8 mouse cellular contexts compared by ENCODE assay signal in the genomic region with DNA sequence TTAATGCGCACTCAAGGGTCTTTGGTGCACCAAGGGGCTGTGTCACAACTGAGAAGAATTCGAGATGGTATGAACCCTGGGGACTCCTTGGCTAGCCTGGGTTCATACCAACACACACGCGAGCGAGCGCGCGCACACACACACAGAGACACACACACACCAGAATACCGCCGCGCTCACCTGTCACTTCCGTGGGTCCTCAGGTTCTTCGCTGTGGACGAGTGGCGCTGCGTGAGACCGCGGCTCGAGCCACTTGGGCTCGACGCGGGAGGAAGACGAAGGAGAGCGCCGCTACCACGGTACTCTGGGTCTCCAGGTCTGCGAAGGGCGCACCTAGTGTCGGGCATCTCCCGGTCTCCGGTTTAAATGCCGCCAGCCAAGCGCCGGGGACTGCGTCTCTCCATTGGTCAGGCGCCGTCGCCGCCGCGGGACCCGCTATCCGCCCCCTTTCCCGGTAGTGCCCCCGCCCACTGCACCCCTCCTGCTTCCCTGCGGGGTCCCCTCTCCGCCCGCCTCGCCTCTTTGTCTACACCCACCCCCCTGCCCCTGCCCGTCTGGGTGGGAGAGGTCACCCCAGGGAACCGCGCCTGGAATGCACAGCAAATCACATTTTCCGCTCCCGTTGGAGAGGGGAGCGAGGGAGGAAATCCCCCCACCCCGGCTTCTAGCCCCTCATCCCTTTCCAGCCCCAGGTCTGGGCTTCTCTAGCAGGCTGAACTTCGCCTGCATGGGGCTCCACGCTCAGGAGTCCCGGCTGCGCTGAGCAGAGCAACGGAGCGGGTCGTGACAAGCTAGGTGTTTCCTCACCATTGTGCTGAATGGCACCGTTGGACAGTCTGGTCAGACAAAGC. TPM values are rescaled to one million over a fixed set of nuclear protein-coding genes. Genes with fewer than 3 reads are reported as not detected.
DNase-seq lines count a peak whose midpoint lies in the region; ATAC-seq and TF ChIP-seq lines count a peak whose summit lies in the region.

TSS of gene Grem1 (minus strand) at position 336 of the 851 bp plus-strand sequence.

- peak; percentile 64 for ATAC-seq in forebrain, embryonic 13.5 days
- peak; percentile 70 for ATAC-seq in limb, embryonic 12.5 days (ENCODE audit: insufficient number of reproducible peaks, insufficient read depth, low FRiP score, low TSS enrichment, low read depth)

- peak within 1 kb of the TSS; percentile 64 for H3K9ac ChIP-seq in forebrain, embryonic 13.5 days
- H3K9ac ChIP-seq in limb, embryonic 12.5 days (replicated peaks) = peak within 1 kb of the TSS; percentile 60

- H3K4me2 ChIP-seq in forebrain, embryonic 13.5 days = peak within 1 kb of the TSS; percentile 98
- H3K4me2 ChIP-seq in limb, embryonic 12.5 days = peak within 1 kb of the TSS; percentile 97

- 4% methylated on average over 63 of the region's 64 CpGs for WGBS in bone marrow, adult 2 months
- WGBS in forebrain, embryonic 13.5 days = under 1% methylated on average over 52 of the region's 64 CpGs
- WGBS in limb, embryonic 12.5 days = under 1% methylated on average over 64 of the region's 64 CpGs

- no peaks in the 10 kb centered on the region for H3K4me1 ChIP-seq in bone marrow, adult 2 months (ENCODE audit: control insufficient read depth, insufficient read depth, low read length)
- H3K4me1 ChIP-seq in forebrain, embryonic 13.5 days = peaks cover 23% of the 10 kb centered on the region
- H3K4me1 ChIP-seq in limb, embryonic 12.5 days (replicated peaks) = peaks cover 21% of the 10 kb centered on the region; the same call in 1 of the 2 replicates

- no peaks in the 10 kb centered on the region for H3K36me3 ChIP-seq in forebrain, embryonic 13.5 days (ENCODE audit: poor library complexity, severe bottlenecking)
- no peaks in the 10 kb centered on the region for H3K36me3 ChIP-seq in limb, embryonic 12.5 days

- no peak for TF ChIP-seq CTCF in bone marrow, adult 2 months (IDR thresholded peaks at IDR 0.05; ENCODE audit: control insufficient read depth, insufficient read depth, low read length)

- H3K4me3 ChIP-seq in bone marrow, adult 2 months (replicated peaks; ENCODE audit: control insufficient read depth, low read depth, low read length) = no peak within 1 kb of the TSS
- H3K4me3 ChIP-seq in forebrain, embryonic 13.5 days = peak within 1 kb of the TSS; percentile 55
- peak within 1 kb of the TSS; percentile 59 for H3K4me3 ChIP-seq in limb, embryonic 12.5 days (replicated peaks)

- DNase-seq in kidney, postnatal 10 days = peak; percentile 22
- no peak for DNase-seq in kidney, adult 8-10 months
- peak; percentile 58 for DNase-seq in retina, postnatal 1 day
- no peak for DNase-seq in adrenal gland, adult 2 months
- no peak for DNase-seq in spleen, adult 12 weeks (ENCODE audit: low spot score)

- 0 out of 2 replicates have a peak within 1 kb of the TSS, but pooled peaks have one; percentile 10 for H3K27ac ChIP-seq in bone marrow, adult 2 months (ENCODE audit: control insufficient read depth, insufficient read depth, low read depth, low read length, poor library complexity)
- no peak within 1 kb of the TSS for H3K27ac ChIP-seq in forebrain, embryonic 13.5 days
- 0 out of 2 replicates have a peak within 1 kb of the TSS, but pooled peaks have one; percentile 17 for H3K27ac ChIP-seq in limb, embryonic 12.5 days

- no peak for TF ChIP-seq POLR2A in bone marrow, adult 2 months (IDR thresholded peaks at IDR 0.05; ENCODE audit: borderline replicate concordance, control insufficient read depth, low read depth, low read length)

- H3K9me3 ChIP-seq in forebrain, embryonic 13.5 days (replicated peaks) = no peaks in the 10 kb centered on the region
- no peaks in the 10 kb centered on the region for H3K9me3 ChIP-seq in limb, embryonic 12.5 days

- H3K27me3 ChIP-seq in forebrain, embryonic 13.5 days = peaks cover 48% of the 10 kb centered on the region
- peaks cover 58% of the 10 kb centered on the region for H3K27me3 ChIP-seq in limb, embryonic 12.5 days

RNA-seq across cellular contexts. Expression of gene Grem1, which starts in this region (rescaled TPM):
- 5.2 and 6.3 TPM in 2 replicates for polyA plus RNA-seq in bone marrow, adult 2 months (2011; ENCODE audit: insufficient read depth, insufficient read length, low replicate concordance, missing spikeins)
- 0.12 and 0.23 TPM in 2 replicates for polyA plus RNA-seq in forebrain, embryonic 13.5 days (2015; fragmentation: Nextera tagmentation; extraction: Ambion mirVana)
- polyA plus RNA-seq in limb, embryonic 12.5 days (2016; fragmentation: Nextera tagmentation; extraction: Ambion mirVana) = 3.1 and 3.8 TPM in 2 replicates
- under 1 TPM; 0.20 to 0.86 TPM for total RNA-seq in adrenal gland, adult 2 months (2021)
- polyA plus RNA-seq in adrenal gland, adult 2 months (2012; rRNA removed) = not detected in 2 replicates

Comparison
In these comparisons a context has a peak if more than half of its experiments do, and no peak if none do; other contexts are left out.
1. DNase-seq: peak in kidney, postnatal 10 days (single experiment) and retina, postnatal 1 day (single experiment); none in kidney, adult 8-10 months (0 of 2), adrenal gland, adult 2 months (single experiment) and spleen, adult 12 weeks (single experiment).
2. Peak in ATAC-seq, H3K4me3 ChIP-seq, H3K9ac ChIP-seq and H3K4me2 ChIP-seq in forebrain, embryonic 13.5 days; RNA of the gene not detected or under 1 TPM.